Mouse (Mus musculus) intestine, embryonic 16.5 days (tissue): ENCODE data around the gene Adh7. TPM values are rescaled to one million over a fixed set of nuclear protein-coding genes. Genes with fewer than 3 reads are reported as not detected.

Experiments
- ATAC-seq: fragments of 200-750 bp; cut with Nextera tagmentation; 2 replicates; pipeline ENCODE4 v1.8.0; 2017; ENCODE audit warnings: moderate TSS enrichment, moderate library complexity
- H3K27ac ChIP-seq: fragments of 300-500 bp; sonication (generic); 2 replicates; pipeline ENCODE4 v1.5.1; 2014; ENCODE audit warnings: mild to moderate bottlenecking, low read length
- H3K27me3 ChIP-seq: fragments of 300-500 bp; sonication (generic); replicated peaks from 2 replicates; pipeline ENCODE4 v1.6.1; 2014; ENCODE audit warnings: low read length, control low read depth, mixed read lengths; ENCODE audit not compliant: control insufficient read depth, insufficient read depth
- H3K36me3 ChIP-seq: fragments of 300-500 bp; sonication (generic); 2 replicates; pipeline ENCODE4 v1.6.1; 2014; ENCODE audit warnings: low read length, control low read depth; ENCODE audit not compliant: control insufficient read depth, insufficient read depth
- H3K4me1 ChIP-seq: fragments of 300-500 bp; sonication (generic); 2 replicates; pipeline ENCODE4 v1.6.1; 2014; ENCODE audit warnings: low read length, control low read depth, mixed read lengths; ENCODE audit not compliant: control insufficient read depth, insufficient read depth
- H3K4me2 ChIP-seq: fragments of 300-500 bp; sonication (generic); 2 replicates; pipeline ENCODE4 v1.6.1; 2014; ENCODE audit warnings: low read depth, low read length, control low read depth
- H3K4me3 ChIP-seq: fragments of 300-500 bp; sonication (generic); 2 replicates; pipeline ENCODE4 v1.5.1; 2014; ENCODE audit warnings: mild to moderate bottlenecking, low read length
- H3K9ac ChIP-seq: fragments of 300-500 bp; sonication (generic); 2 replicates; pipeline ENCODE4 v1.6.1; 2014; ENCODE audit warnings: low read depth, low read length
- H3K9me3 ChIP-seq: fragments of 300-500 bp; sonication (generic); 2 replicates; pipeline ENCODE4 v1.6.1; 2016; ENCODE audit warnings: low read length, control low read depth; ENCODE audit not compliant: control insufficient read depth
- WGBS: fragments of 180-500 bp; shearing (Covaris S2); extraction: QIAGEN DNeasy Blood & Tissue Kit; methylation state at CpG from one replicate; pipeline ENCODE4 v1.1.7; 2014; 5-methylcytosine and 5-hydroxymethylcytosine counted together
- polyA plus RNA-seq: library from polyadenylated mRNA; unstranded; fragments of >200 nt; fragmentation: Nextera tagmentation; extraction: Ambion mirVana; gene quantifications from 2 replicates; pipeline ENCODE4 v1.2.1, GENCODE M21; 2015

The Adh7 gene
- polyA plus RNA-seq, 1 experiment from 2014 or later, result 0.24 TPM

DNA sequence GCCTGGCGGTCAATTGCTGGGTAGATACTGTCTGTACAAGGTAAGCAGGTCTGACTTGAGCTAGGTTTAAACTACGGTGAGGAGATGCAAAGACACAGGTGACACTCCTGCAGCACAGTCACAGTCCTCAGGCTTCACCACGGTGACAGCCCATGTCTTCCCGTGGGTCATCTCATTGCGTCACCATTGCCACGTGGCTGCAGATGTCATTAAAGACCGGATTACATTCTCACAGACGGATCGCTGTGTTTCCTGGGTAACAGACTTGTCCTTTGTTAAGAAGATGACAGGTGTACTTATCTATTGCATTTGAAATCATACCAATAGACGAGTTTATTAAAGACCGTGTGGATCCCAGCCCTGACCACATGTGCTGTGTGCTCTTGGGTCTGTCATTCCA is 3.6 kb downstream of the Adh7 start:
- Histone ChIP-seq H3K9me3 (no peaks in the 10 kb centered on the region), H3K4me2 (no peak overlapping the region), H3K4me1 (no peaks in the 10 kb centered on the region), H3K27me3 (no peaks in the 10 kb centered on the region), H3K9ac (no peak overlapping the region), H3K36me3 (no peaks in the 10 kb centered on the region), H3K27ac (no peak overlapping the region), H3K4me3 (no peak overlapping the region)
- ATAC-seq, result no peak
- 83% methylated on average over 11 of the region's 11 CpGs for WGBS

DNA sequence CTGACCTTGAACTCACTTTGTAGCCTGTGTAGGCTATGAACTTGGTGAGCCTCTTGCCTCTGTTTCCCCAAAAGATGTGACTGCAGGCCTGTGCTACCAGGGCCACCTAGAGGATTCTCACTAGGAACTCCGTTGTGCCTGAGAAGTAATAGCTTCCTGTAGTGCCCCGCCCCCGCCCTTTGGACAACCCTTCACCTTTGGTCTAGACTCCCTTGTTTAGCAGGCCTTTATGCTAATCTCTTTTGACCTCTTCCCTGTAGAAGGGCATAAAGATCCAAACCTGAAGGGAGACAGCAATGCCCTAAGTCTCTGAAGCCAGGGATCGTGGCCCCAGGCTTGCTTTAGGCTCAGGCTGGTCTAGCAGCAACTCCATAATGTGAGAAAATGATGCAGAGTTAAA is 5.0 kb downstream of the Adh7 start:
- Histone ChIP-seq H3K36me3 (no peaks in the 10 kb centered on the region), H3K4me1 (no peaks in the 10 kb centered on the region), H3K9me3 (no peaks in the 10 kb centered on the region), H3K4me2 (no peak overlapping the region), H3K27me3 (no peaks in the 10 kb centered on the region), H3K4me3 (no peak overlapping the region), H3K9ac (no peak overlapping the region), H3K27ac (no peak overlapping the region)
- 64% methylated on average over 4 of the region's 4 CpGs for WGBS
- ATAC-seq, result peak; percentile 60

DNA sequence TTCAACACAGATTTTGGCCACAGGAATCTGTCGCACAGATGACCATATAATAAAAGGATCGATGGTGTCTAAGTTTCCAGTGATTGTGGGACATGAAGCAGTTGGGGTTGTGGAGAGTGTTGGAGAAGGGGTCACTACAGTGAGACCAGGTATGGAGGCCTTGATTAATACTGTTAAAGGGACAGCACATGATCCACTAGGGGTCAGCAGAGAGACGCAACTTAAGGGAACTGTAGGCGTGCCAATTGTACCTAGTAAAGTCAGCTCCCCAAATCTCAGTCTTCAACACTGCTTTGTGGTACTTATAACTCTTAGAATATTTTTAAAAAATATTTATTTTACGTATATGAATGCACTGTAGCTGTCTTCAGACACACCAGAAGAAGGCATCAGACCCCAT is 5.4 kb downstream of the Adh7 start:
- WGBS, result 60% methylated on average over 5 of the region's 5 CpGs
- H3K4me3 ChIP-seq, result no peak overlapping the region
- H3K36me3 ChIP-seq, result no peaks in the 10 kb centered on the region
- H3K27me3 ChIP-seq, result no peaks in the 10 kb centered on the region
- H3K9ac ChIP-seq, result no peak overlapping the region
- no peak overlapping the region for H3K4me2 ChIP-seq
- ATAC-seq, result peak; percentile 83
- no peaks in the 10 kb centered on the region for H3K4me1 ChIP-seq
- no peaks in the 10 kb centered on the region for H3K9me3 ChIP-seq
- H3K27ac ChIP-seq, result no peak overlapping the region

DNA sequence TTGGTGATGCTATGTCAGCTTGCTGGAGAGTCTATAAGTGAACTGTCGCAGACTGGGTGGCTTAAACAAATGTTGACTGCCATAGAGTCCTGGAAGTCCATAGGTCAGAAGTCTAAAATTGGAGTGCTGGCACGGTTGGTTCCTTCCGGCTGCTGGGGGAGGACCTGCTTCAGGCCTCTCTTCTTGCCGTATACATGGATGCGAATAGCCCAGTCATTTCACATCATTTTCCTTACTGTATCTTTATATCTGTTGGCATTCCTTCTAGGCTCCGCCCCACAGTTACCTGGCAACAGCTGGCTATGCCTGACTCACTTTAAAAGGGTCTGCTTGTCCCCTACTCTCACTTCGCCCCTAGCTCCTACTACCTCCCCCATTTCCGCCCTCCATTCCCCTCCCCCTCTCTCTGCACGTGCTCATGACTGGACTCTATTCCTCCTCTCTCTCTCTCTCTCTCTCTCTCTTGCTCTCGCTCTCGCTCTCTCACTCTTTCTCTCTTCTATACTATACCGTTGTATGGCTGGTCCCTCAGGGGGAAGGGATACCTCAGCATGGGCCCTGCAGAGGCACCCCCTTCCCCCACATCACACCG is 6.9 kb downstream of the Adh7 start:
- Histone ChIP-seq H3K4me2 (no peak overlapping the region), H3K9ac (no peak overlapping the region), H3K4me1 (no peaks in the 10 kb centered on the region), H3K9me3 (no peaks in the 10 kb centered on the region), H3K4me3 (no peak overlapping the region), H3K27me3 (no peaks in the 10 kb centered on the region), H3K27ac (no peak overlapping the region), H3K36me3 (no peaks in the 10 kb centered on the region)
- WGBS, result 88% methylated on average over 13 of the region's 13 CpGs
- no peak for ATAC-seq

DNA sequence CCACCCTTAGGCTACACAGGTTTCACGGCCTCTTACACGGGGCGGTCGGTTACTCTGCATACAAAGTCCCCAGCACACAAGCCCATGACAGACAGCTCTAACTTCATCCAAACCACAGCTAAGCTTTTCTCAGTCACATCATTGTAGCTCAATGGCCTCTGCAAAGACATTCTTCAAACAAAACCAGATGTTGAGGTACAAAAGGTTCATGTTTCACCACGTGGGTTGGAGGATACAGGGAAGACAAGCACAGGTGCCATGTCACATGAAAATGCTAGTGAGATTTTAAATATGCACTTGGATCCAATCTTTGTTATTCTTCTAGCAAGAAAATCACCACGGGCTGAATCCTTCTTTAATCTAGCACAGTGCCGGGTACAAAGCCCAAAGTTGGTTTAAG is 7.8 kb downstream of the Adh7 start:
- H3K27me3 ChIP-seq, result no peaks in the 10 kb centered on the region
- H3K4me2 ChIP-seq, result no peak overlapping the region
- H3K4me1 ChIP-seq, result 0 out of 2 replicates have a peak, but pooled peaks cover 2% of the 10 kb centered on the region
- H3K27ac ChIP-seq, result no peak overlapping the region
- H3K4me3 ChIP-seq, result no peak overlapping the region
- H3K9ac ChIP-seq, result no peak overlapping the region
- H3K36me3 ChIP-seq, result no peaks in the 10 kb centered on the region
- ATAC-seq, result no peak
- 75% methylated on average over 7 of the region's 7 CpGs for WGBS
- H3K9me3 ChIP-seq, result no peaks in the 10 kb centered on the region

DNA sequence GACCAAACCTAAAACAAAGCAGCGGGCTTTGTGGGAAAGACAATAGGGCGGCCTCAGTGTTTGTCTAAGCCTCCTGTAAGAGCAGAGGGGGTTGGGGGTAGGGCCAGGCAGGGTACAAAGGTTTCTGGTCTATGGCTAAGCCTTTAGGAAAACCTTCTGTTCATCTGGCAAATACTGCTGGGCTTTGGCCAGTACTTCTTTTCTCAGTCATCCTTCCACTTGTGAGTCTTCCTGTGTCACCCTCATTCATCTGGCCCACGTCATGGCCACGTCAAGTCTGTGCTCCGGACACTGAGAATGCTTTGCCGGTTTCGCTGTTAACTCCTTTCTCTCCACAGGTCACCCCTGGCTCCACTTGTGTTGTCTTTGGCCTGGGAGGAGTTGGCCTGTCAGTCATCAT is 8.3 kb downstream of the Adh7 start:
- WGBS, result 53% methylated on average over 7 of the region's 7 CpGs
- no peak overlapping the region for H3K4me3 ChIP-seq
- H3K27ac ChIP-seq, result no peak overlapping the region
- H3K9ac ChIP-seq, result no peak overlapping the region
- H3K4me2 ChIP-seq, result no peak overlapping the region
- peak; percentile 58 for ATAC-seq
- H3K27me3 ChIP-seq, result no peaks in the 10 kb centered on the region
- no peaks in the 10 kb centered on the region for H3K36me3 ChIP-seq
- no peaks in the 10 kb centered on the region for H3K9me3 ChIP-seq
- 0 out of 2 replicates have a peak, but pooled peaks cover 3% of the 10 kb centered on the region for H3K4me1 ChIP-seq

DNA sequence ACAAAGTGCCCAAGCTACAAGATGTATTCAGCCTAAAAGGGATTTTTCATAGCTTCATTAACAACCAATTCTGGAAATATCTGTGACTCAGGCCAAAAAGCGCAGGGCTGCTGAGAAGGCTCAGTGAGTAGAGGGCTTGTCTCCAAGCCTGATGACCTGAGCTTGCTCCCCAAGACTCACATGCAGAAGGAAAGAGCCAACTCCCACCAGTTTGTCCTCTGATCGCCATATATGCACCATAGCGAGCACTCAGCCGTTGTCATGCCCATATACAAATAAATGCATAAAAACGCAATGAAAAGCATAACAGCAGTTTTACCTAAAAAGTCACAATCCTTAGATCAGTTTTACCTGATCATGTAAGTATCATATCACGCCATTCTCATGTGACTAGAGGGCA is 8.9 kb downstream of the Adh7 start:
- Histone ChIP-seq H3K27ac (no peak overlapping the region), H3K4me2 (no peak overlapping the region), H3K9ac (no peak overlapping the region), H3K27me3 (no peaks in the 10 kb centered on the region), H3K4me3 (no peak overlapping the region), H3K9me3 (no peaks in the 10 kb centered on the region), H3K4me1 (0 out of 2 replicates have a peak, but pooled peaks cover 3% of the 10 kb centered on the region), H3K36me3 (no peaks in the 10 kb centered on the region)
- no peak for ATAC-seq
- 93% methylated on average over 6 of the region's 6 CpGs for WGBS

DNA sequence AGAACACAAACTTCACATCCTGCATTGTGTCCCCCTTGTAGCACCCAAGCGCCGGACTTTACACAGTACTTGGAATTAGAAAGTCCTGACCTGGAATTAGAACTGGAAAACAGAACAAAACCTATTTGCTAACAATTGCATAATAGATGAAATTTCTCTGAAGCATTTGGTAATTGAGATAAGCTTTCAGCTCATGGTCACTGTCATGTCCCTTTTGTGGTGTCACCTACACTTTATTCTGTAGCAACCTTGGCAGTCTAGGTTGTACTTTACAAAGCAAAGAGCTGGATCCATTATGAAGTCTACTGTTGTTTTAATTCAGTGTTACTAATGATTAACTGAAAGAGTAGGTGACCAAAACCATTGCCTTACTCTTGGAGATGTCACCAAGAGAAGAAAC is 9.5 kb downstream of the Adh7 start:
- Histone ChIP-seq H3K4me2 (no peak overlapping the region), H3K27me3 (no peaks in the 10 kb centered on the region), H3K9ac (no peak overlapping the region), H3K4me3 (no peak overlapping the region), H3K36me3 (no peaks in the 10 kb centered on the region), H3K9me3 (no peaks in the 10 kb centered on the region), H3K4me1 (0 out of 2 replicates have a peak, but pooled peaks cover 3% of the 10 kb centered on the region), H3K27ac (no peak overlapping the region)
- 90% methylated on average over 2 of the region's 2 CpGs for WGBS
- ATAC-seq, result no peak

DNA sequence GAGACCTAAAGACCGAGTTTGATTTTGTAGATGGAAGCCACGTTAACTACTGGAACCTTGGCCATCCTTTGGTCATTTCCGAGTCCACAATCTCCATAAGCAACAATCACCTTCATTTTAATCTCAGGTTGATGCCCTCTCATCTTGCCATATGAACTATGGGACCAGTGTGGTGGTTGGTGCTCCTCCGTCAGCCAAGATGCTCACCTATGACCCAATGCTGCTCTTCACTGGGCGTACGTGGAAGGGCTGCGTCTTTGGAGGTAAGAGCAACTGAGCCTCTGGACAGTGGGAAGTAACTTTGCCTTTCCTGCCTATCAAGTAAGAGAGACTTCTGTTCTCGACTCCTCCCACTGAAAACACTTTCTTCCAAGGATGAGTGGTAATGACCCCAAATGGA is 10.2 kb downstream of the Adh7 start:
- no peak overlapping the region for H3K4me2 ChIP-seq
- H3K27ac ChIP-seq, result no peak overlapping the region
- H3K4me1 ChIP-seq, result 0 out of 2 replicates have a peak, but pooled peaks cover 3% of the 10 kb centered on the region
- ATAC-seq, result no peak
- no peaks in the 10 kb centered on the region for H3K27me3 ChIP-seq
- 96% methylated on average over 8 of the region's 8 CpGs for WGBS
- H3K4me3 ChIP-seq, result no peak overlapping the region
- no peaks in the 10 kb centered on the region for H3K36me3 ChIP-seq
- H3K9me3 ChIP-seq, result no peaks in the 10 kb centered on the region
- no peak overlapping the region for H3K9ac ChIP-seq

DNA sequence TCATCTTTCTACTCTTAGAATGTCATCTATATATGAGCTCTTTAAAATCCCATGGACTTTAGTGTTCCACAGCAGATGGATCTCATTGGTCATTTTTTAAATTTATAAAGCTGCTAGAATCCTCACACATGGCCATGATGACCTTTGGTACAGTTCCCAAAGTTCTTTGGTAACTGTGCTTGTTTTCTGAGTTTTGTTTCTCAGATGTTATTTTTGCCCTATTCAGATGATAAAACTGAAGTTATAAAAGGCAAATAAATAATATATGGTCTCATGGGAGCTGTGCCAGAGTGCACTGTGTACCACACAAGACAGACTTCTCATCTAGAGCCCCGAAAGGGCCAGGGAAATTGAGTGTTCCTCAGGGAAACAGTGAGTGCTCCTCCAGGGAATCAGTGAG is 11.9 kb downstream of the Adh7 start:
- Histone ChIP-seq H3K4me3 (no peak overlapping the region), H3K27ac (no peak overlapping the region), H3K27me3 (no peaks in the 10 kb centered on the region), H3K9me3 (no peaks in the 10 kb centered on the region), H3K4me1 (0 out of 2 replicates have a peak, but pooled peaks cover 3% of the 10 kb centered on the region), H3K4me2 (no peak overlapping the region), H3K9ac (no peak overlapping the region), H3K36me3 (no peaks in the 10 kb centered on the region)
- ATAC-seq, result no peak
- WGBS, result 89% methylated on average over 1 of the region's 1 CpGs
